Mouse (Mus musculus) urinary bladder, adult 18-20 months (tissue): ENCODE data around the gene Celf2.
A peak's percentile ranks its signal among the peaks of the same experiment; 100 is the strongest.
"Not testable (repeated sequence)": the region's sequence is repeated elsewhere in the genome, so short reads cannot be mapped to it uniquely, and the experiment has no call there.

ENCODE experiments used
- DNase-seq, 2 experiments: peaks; one replicate each; pipeline ENCODE4 v3.0.0; 2022; ENCODE audit warnings: low spot score in 2 of 2, mixed read lengths in 2 of 2

Gene Celf2

GRCm38 (mm10) chr2:7509463-7509862 is at the start of gene Celf2:
Celf2 (minus strand) TSS chr2:7509563.
- not testable (repeated sequence) for DNase-seq

GRCm38 (mm10) chr2:7555144-7555892 is 46.0 kb upstream of the Celf2 start:
- no peak for DNase-seq

GRCm38 (mm10) chr2:7554601-7555000 is 45.2 kb upstream of the Celf2 start:
- DNase-seq, result no peak

GRCm38 (mm10) chr2:7552887-7553286 is 43.5 kb upstream of the Celf2 start:
- no peak for DNase-seq

GRCm38 (mm10) chr2:7548886-7549285 is 39.5 kb upstream of the Celf2 start:
- no peak for DNase-seq

- DNase-seq, result no peak
These were observed 25.3 kb upstream of the Celf2 start for GRCm38 (mm10) chr2:7534615-7535204.

- DNase-seq, result no peak
These were observed 24.8 kb upstream of the Celf2 start for GRCm38 (mm10) chr2:7534195-7534594.

GRCm38 (mm10) chr2:7531185-7531960 is 22.0 kb upstream of the Celf2 start:
- no peak for DNase-seq

GRCm38 (mm10) chr2:7530461-7531184 is 21.3 kb upstream of the Celf2 start:
- DNase-seq, result no peak

- DNase-seq, result no peak
These were observed 20.3 kb upstream of the Celf2 start for GRCm38 (mm10) chr2:7529637-7530036.

- no peak for DNase-seq
These were observed 17.3 kb upstream of the Celf2 start for GRCm38 (mm10) chr2:7526696-7527095.

- no peak for DNase-seq
These were observed 10.1 kb upstream of the Celf2 start for GRCm38 (mm10) chr2:7519473-7519872.

GRCm38 (mm10) chr2:7493420-7493819 is 15.9 kb downstream of the Celf2 start:
- peak in 1 of 2 experiments; percentile 2 for DNase-seq

- DNase-seq, result no peak
These were observed 24.4 kb downstream of the Celf2 start for GRCm38 (mm10) chr2:7484974-7485373.

- DNase-seq, result no peak
These were observed 27.3 kb downstream of the Celf2 start for GRCm38 (mm10) chr2:7482062-7482461.

GRCm38 (mm10) chr2:7460329-7461056 is 48.9 kb downstream of the Celf2 start:
- no peak for DNase-seq

- no peak for DNase-seq
These were observed 70.6 kb downstream of the Celf2 start for GRCm38 (mm10) chr2:7438721-7439282.

- DNase-seq, result no peak
These were observed 82.9 kb downstream of the Celf2 start for GRCm38 (mm10) chr2:7426481-7426880.

GRCm38 (mm10) chr2:7400530-7400929 is 108.8 kb downstream of the Celf2 start:
- no peak for DNase-seq

GRCm38 (mm10) chr2:7395935-7396334 is 113.4 kb downstream of the Celf2 start:
- no peak for DNase-seq

GRCm38 (mm10) chr2:7395473-7395872 is 113.9 kb downstream of the Celf2 start:
- DNase-seq, result no peak
